Mouse (Mus musculus) neural tube, embryonic 10.5 days (tissue): Measurements from ENCODE around the gene Ccdc61.

Experiments used
- DNase-seq: peaks from one replicate; pipeline ENCODE4 v3.0.0-alpha.2; 2017; ENCODE audit warnings: low spot score; ENCODE audit errors: extremely low spot score

Ccdc61 gene

GRCm38 (mm10) chr7:18858310-18858916 is 51.8 kb downstream of the Ccdc61 start:
- no peak for DNase-seq

- no peak for DNase-seq
These were observed 61.8 kb downstream of the Ccdc61 start for GRCm38 (mm10) chr7:18848395-18848794.

- DNase-seq = no peak
These were observed 65.4 kb downstream of the Ccdc61 start for GRCm38 (mm10) chr7:18844811-18845210.

- no peak for DNase-seq
These were observed 69.0 kb downstream of the Ccdc61 start for GRCm38 (mm10) chr7:18841174-18841567.
